Mouse (Mus musculus) right cerebral cortex, postnatal 10 days (tissue): ENCODE measurements at regions not wholly inside any gene's neighbourhood (a gene's known extent, or its start where the extent isn't known, plus 50 kb on each side); places are given as distances from the start of the nearest gene placed in this dataset.
A peak's percentile ranks its signal among the peaks of the same experiment; 100 is the strongest.

Experiments used
- DNase-seq, 2 experiments: peaks; one replicate each; pipeline ENCODE4 v3.0.0; 2021; ENCODE audit warnings: low spot score in 2 of 2

- DNase-seq = peak in 1 of 2 experiments; percentile 9
These were observed 70.0 kb upstream of the Gm9747 start for GRCm38 (mm10) chr1:82162926-82163325.

GRCm38 (mm10) chr1:82168158-82168557 is 64.8 kb upstream of the Gm9747 start:
- DNase-seq = no peak

GRCm38 (mm10) chr1:82168949-82169348 is 64.0 kb upstream of the Gm9747 start:
- DNase-seq = no peak

- DNase-seq = no peak
These were observed 52.5 kb upstream of the Gm9747 start for GRCm38 (mm10) chr1:82180427-82180826.
